Mouse (Mus musculus) thymus, postnatal 10 days (tissue): ENCODE measurements around the gene Itih2.

Experiments used
- DNase-seq, 2 experiments: peaks; one replicate each; pipeline ENCODE4 v3.0.0; 2021; ENCODE audit warnings: low spot score in 2 of 2

The Itih2 gene

GRCm38 (mm10) chr2:10131296-10131695 lies at the start of gene Itih2:
Gene Itih2 (minus strand): TSS chr2:10131396.
- DNase-seq, result no peak

- DNase-seq, result no peak
Measured at GRCm38 (mm10) chr2:10169991-10170390, 38.8 kb upstream of the Itih2 start.

GRCm38 (mm10) chr2:10168016-10168415 lies 36.8 kb upstream of the Itih2 start:
- no peak for DNase-seq

DNA sequence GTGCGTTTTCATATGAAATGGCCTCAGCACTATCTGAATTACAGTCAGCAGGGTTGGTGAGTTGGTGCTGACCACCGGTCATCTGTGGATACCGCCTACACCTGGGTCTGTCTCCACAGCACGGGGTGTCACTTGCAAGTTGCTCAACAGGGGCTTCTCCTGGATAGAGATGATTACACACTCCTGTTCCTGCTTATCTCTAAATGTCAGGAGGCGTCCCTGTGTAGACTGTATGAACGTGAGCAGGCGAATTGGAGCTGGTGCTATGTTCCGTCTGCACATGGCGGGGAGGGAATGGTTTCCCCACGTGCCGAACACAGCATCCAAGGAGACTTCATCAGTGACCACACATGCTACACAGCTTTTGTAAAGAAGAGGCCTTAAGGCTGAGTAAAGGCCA lies 36.1 kb upstream of the Itih2 start:
- no peak for DNase-seq

DNA sequence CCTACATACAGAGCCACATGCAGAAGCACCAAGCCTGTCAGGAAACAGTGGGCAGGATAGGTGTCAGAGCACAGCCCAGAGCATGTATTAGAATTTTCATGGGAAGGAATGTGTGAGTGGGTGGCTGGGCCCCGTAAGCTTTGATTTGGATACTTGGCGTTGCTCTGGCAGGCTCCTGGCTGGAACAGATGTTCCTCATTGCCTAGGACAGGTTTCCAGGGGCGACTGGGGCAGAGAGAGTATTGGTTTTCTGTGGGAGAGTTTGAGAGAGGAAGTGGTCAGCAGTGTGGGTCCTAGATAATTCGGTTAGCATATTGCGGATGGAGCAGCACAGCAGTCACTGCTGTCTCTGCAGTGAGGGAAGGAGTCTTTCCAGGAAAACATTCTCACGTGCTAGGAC lies 35.4 kb upstream of the Itih2 start:
- DNase-seq, result no peak

GRCm38 (mm10) chr2:10162011-10162410 lies 30.8 kb upstream of the Itih2 start:
- DNase-seq, result no peak

DNA sequence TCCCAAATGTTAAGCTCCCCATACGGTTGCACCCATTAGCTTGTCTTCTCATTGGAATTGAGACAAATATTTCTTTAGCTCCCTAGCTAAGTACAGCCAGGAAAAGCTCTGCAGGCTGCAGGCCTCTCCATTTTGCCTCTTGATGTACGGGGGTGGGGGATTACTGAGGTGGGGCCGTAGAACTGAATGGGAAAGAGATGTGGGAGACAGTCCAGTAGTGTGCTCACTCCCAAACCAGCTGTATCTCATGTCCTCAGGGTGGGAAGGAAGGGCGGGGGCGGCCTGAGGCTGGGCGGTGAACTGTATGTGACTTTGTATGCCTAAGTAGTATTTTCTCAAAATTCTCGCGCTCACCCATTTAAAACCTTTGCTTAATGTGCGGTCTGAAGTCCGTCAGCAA lies 26.0 kb upstream of the Itih2 start:
- no peak for DNase-seq

DNA sequence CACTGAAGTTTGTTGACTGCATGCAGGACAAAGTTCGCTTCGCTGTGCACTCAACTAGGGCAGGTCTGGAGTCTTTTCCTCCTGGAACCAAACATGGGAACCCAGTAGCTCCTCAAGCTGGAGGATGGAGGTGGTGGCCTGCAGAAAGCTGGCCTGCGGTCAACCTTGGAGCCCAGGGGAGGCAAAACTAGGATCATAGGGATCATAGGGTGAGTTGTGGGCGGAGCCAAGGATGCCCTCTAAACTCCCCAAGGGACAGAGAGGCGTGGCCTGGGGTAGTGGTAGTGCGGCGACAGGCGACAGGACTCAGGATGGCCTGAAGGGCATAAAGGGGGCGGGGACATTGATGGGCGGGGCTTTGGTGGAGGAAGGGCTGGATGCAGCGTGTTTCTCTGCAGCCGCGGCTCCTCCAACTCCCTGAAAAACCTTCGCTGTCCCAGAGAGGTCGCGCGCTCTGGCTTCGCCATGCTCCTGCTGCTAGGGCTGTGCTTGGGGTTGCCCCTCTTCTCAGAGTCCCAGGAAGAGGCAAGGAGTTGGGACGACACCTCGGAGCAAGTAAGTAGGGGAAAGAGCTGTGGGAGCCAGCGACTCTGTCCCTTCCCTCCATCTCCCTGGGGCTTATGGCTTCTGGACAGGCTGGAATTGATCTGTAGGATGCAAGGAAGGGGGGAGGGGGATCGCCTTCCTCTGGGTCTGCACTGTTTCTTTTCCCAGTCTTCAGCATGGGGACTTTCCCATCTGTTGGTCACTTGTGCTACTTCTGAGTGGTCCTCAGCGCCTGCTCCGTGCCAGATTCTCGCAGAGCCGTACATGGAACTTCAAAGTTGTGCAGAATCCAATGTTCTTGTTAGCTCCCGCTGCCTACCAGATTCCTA lies 22.2 kb upstream of the Itih2 start, which contains the start of gene Itih5:
Gene Itih5 (plus strand): TSS at position 371 of the 875 bp plus-strand sequence.
- peak; percentile 11 to 23 for DNase-seq

- DNase-seq, result peak; percentile 10 to 33
Measured at GRCm38 (mm10) chr2:10152590-10152989, 21.4 kb upstream of the Itih2 start.

GRCm38 (mm10) chr2:10147176-10147575 lies 16.0 kb upstream of the Itih2 start:
- no peak for DNase-seq

- DNase-seq, result no peak
Measured at GRCm38 (mm10) chr2:10145514-10145913, 14.3 kb upstream of the Itih2 start.

- DNase-seq, result peak; percentile 39 to 61
Measured at GRCm38 (mm10) chr2:10142472-10143454, 11.6 kb upstream of the Itih2 start.

GRCm38 (mm10) chr2:10140456-10140855 lies 9.3 kb upstream of the Itih2 start:
- DNase-seq, result no peak

DNA sequence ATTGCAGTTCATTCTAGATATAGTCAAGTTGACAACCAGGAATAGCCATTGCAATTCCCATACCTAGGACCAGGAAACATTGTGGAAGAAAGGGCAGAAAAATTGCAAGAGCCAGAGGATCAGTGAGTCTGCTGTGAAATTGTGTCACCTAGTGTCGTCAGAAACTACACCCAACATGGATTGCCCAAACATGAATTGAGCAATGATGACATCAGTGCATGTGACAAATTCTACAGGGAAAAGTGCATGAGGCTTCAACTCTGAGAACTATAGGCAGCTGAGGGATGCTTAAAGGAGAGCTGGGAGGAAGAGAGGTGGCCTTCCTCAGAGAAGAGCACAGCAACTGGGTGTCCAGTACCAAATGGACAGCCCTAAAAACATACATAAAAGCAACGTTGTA lies 6.1 kb upstream of the Itih2 start:
- no peak for DNase-seq

DNA sequence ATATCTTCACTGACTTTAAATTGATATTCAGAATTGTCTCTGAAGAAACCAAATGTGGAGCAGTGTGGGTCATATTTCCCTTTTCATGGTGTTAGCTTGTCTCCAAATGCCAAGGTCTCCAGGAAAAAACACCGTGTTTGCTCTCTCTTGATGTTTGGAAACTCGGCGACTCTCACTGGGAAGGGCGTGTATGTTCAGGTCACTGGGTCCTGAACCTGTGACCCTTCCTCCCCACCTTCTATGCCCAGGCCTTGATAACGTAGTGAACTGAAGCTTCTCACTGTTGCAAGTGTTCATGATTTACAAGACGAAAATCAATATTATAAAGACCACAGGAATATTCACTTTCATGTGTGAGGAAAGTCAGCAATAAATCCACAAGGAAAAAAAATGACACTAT lies 2.7 kb upstream of the Itih2 start:
- DNase-seq, result no peak

DNA sequence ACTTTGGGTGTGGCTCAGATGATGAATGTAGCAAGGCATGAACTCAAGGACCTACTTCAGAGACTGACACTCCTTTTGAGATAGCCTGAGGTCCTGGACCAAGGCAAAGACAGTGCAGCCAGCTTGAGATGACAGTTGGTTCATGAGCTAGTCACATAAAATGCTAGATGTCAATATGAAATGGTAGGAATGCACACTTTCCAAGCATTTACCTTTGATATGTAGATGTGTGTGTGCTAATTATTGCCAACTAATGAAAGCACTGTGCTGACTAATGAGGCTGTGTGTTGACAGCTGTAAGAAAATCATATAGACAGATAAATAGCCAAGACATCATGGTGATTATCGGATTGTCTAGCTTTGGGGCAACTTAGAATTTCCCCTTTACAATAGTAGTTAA lies 932 bp upstream of the Itih2 start:
- DNase-seq, result no peak

- DNase-seq, result no peak
Measured at GRCm38 (mm10) chr2:10130341-10130990, 730 bp downstream of the Itih2 start.

DNA sequence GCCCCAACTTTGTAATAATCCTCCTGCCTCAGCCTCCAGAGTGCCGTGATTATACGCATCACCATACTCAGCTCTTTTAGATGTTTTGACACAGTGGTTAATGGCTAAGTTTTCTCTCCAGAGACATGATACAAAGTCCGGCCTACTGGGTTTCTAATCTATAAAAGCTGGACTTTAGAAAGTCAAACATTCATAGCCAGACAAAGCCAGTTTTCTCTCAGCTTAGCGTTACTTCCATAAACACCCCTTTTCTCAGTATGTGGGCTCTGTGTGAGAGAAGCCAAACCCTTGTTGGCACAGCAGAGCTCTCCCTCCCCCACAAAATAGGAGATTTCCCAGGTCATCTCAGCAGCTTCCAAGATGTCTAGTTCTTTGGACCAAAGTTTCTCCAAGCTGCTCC lies 2.6 kb downstream of the Itih2 start:
- no peak for DNase-seq

GRCm38 (mm10) chr2:10127471-10127870 lies 3.7 kb downstream of the Itih2 start:
- DNase-seq, result no peak

DNA sequence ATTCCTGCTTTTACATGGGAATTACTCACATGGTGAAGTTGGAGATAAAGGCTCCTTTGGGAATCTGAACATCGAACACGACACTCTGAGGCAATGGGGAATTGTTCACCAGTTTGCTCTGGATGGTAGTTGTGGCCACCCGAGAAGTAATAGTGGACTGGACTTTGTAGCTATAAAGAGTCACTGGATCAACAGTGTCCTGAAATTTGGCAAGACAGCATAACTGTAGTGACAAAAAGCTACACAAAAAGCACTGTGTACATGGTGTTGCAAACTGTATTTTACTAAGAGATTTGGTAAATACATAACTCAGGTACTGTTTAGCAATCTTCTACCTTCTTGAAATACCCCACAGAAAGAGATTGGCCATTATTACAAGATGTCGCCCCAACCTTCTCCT lies 5.1 kb downstream of the Itih2 start:
- no peak for DNase-seq

DNA sequence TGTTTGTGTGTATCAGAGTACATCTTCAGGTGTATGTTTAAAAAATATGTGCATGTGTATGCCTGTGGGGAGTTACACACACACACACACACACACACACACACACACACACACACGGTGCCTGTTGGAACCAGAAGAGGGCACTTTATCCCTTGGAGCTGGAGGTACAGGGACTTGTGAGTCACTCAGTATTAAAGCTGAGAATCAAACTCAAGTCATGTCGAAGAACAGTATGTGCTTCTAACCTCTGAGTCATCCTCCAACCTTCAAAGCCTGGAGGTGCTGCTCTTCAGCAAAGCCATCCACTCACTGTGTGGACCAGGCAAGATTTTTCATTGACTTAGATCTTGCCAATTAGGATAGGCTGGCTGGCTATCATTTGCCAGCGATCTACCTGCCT lies 9.4 kb downstream of the Itih2 start:
- no peak for DNase-seq

DNA sequence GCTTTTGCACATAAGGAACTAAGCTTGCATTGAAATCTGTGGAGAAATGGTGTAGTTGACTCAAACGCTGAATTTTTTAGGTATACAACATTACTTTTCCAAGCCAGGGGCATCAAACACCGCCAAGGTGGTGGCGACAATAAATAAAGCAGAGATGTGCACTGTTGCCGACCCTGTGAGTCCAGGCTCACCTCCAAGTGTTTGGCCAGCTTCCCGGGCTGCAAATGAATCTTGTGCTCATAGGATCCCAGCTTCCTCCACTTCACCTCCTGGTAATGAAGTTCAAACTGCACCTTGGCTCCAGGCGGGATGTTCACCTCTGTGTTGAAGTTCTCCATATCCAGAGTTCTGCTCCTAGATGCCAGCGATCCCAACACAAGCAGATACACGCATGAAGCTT lies 11.9 kb downstream of the Itih2 start:
- no peak for DNase-seq
